Mouse (Mus musculus): ENCODE data around the gene Zdhhc8. TPM values are rescaled to one million over a fixed set of nuclear protein-coding genes. Genes with fewer than 3 reads are reported as not detected.

Gene Zdhhc8
- polyA plus RNA-seq, 1 experiment = 98.7 TPM

DNA sequence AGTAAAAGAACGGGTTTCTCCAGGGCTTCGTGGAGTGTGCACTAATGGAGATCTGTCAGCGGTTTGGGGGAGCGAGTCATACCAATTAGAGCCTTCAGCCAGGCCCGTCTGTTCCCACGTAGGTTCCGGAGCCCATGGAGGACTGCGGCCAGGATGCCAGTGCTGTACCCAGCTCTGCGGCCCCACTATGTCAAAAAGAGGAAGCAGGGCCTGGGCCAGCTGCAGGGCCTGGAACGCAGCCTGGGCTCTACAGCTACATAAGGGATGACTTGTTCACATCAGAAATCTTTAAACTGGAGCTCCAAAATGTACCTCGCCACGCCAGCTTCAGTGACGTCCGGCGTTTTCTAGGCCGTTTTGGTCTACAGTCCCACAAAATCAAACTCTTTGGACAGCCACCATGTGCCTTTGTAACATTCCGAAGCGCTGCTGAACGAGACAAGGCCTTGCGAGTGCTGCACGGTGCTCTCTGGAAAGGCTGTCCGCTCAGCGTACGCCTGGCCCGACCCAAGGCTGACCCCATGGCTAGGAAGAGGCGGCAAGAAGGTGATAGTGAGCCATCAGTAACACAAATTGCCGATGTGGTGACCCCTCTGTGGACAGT lies 14.5 kb upstream of the Zdhhc8 start:
- 1% methylated on average over 27 of the region's 27 CpGs for WGBS
- peaks cover 4% of the 10 kb centered on the region for H3K4me1 ChIP-seq (ENCODE audit: control insufficient read depth, insufficient read depth, low read length)
- TF ChIP-seq CTCF (IDR thresholded peaks at IDR 0.05; ENCODE audit: insufficient read depth, low read length) = no peak
- TF ChIP-seq POLR2A (IDR thresholded peaks at IDR 0.05; ENCODE audit: borderline replicate concordance, extremely low read depth, low read depth, low read length) = no peak
- H3K4me3 ChIP-seq (replicated peaks; ENCODE audit: extremely low read depth, low read depth, low read length) = peak overlapping the region; percentile 97
- DNase-seq = peak; percentile 37

DNA sequence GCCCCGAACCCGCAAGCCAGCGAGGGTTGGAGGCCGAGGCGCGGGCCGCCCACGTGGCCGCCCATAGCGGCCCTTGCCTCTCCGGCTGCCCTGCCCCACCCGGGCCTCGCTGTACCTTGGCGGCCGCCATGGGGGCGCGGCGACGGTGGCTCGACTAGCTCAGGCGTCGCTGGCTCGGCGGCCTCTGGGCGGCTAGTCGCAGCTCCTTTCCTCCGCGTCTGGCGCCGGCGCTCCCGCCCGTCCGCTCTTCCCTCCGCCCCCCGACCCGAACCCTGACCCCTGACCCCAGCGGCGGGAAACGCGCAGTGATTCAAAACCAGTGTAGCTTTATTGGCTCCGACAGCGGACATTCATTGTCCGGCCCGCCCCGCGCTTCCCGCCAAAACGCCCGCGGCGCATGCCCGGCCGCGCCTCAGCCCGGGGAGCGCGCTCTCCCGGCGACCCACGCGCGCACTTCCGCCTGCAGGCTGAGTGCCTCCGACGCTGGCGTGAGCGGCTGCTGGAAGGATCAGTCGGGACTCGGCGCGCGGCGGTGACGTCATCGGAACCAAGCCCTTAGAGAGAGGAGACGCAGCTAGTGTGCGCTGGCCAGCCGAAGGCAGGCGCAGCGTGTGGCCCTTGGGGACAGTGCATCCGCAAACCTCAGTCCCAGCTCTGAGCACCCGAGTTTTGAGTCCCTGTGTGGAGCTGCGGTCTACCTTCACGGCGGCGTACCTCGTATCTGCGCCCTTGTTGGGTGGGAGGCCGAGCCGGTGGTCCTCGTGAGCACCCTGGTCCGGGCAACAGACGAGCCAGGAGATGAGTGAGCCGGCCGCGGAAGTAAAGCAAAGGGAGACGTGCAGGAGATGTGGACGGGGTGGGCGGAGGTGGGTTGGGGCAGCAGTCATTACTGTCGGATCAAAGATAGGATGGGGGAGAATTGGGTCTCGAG lies 13.8 kb upstream of the Zdhhc8 start, which contains the start of the genes Trmt2a and Ranbp1:
TSS of gene Trmt2a (plus strand) at position 247 of the 931 bp plus-strand sequence.
TSS of gene Ranbp1 (minus strand) at position 300 of the 931 bp plus-strand sequence.
- TF ChIP-seq CTCF (IDR thresholded peaks at IDR 0.05; ENCODE audit: insufficient read depth, low read length) (no peak), POLR2A (IDR thresholded peaks at IDR 0.05; ENCODE audit: borderline replicate concordance, extremely low read depth, low read depth, low read length) (peak; percentile 96)
- peaks cover 4% of the 10 kb centered on the region for H3K4me1 ChIP-seq (ENCODE audit: control insufficient read depth, insufficient read depth, low read length)
- peak within 1 kb of the TSS; percentile 97 for H3K4me3 ChIP-seq (replicated peaks; ENCODE audit: extremely low read depth, low read depth, low read length)
- under 1% methylated on average over 96 of the region's 102 CpGs for WGBS
- peak; percentile 98 for DNase-seq

DNA sequence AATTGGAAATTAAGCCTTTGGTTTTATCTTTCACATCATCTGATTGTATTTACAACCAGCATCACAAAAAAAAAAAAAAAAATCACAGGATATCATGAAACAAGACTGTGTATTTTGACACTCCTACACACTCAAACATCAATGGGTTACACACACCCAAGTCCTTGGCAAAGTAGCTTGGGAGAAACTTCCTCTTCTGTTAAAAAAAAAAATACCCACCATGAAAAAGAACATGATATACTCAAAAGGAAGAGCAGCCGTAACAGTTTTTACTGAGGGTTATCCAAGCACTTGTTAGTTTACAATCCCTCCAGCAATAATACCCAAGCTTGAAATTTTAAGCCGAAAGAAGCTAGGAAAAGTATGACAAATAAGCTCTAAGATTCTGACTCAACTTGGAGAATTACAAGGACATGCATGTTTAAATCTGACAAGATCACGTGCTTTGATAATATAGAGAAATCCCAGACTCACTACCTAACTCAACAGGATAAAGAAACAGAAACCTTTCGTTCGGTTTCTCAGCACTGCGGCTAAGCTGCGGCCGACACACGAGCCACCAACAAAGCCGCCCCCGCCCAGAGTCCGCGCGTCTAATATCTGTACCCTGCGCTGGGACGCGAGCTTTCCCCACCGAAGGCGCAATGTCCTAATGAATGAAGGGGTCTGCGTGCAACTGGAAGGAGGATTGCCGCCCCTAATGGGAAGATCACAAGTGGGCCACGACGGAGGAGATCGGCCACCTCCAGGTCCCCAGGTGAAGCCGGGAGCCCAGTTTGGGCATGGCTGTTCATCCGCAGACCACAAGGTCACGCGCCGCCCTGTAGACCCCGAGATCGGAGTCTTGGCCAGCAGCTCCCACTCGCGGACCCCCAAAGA lies 12.8 kb upstream of the Zdhhc8 start:
- Histone ChIP-seq H3K4me1 (ENCODE audit: control insufficient read depth, insufficient read depth, low read length) (peaks cover 4% of the 10 kb centered on the region), H3K4me3 (replicated peaks; ENCODE audit: extremely low read depth, low read depth, low read length) (peak overlapping the region; percentile 73)
- no peak for TF ChIP-seq POLR2A (IDR thresholded peaks at IDR 0.05; ENCODE audit: borderline replicate concordance, extremely low read depth, low read depth, low read length)
- TF ChIP-seq CTCF (IDR thresholded peaks at IDR 0.05; ENCODE audit: insufficient read depth, low read length) = no peak
- WGBS = under 1% methylated on average over 33 of the region's 33 CpGs
- no peak for DNase-seq

DNA sequence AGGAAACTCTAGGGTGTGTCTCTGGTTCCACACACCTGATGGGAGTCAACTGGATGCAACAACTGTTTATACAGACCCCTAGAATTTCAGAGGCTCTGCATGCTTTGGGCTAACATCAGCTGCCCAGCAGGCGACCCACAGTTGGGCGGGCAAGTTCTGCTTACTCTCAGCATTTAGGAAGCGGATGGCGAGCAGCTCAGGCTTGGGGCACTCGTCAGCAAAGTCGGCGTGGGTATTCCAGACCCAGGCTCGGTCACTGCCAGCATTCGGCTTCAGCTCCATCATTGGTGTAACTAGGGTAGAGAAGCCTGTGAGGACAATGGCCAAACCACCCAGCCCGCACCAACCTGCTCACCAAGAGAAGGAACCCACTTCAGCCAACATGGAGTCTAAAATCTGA lies 6.6 kb upstream of the Zdhhc8 start:
- TF ChIP-seq POLR2A (IDR thresholded peaks at IDR 0.05; ENCODE audit: borderline replicate concordance, extremely low read depth, low read depth, low read length) = no peak
- no peak for TF ChIP-seq CTCF (IDR thresholded peaks at IDR 0.05; ENCODE audit: insufficient read depth, low read length)
- 95% methylated on average over 10 of the region's 10 CpGs for WGBS
- DNase-seq = no peak
- Histone ChIP-seq H3K4me1 (ENCODE audit: control insufficient read depth, insufficient read depth, low read length) (no peaks in the 10 kb centered on the region), H3K4me3 (replicated peaks; ENCODE audit: extremely low read depth, low read depth, low read length) (no peak overlapping the region)

DNA sequence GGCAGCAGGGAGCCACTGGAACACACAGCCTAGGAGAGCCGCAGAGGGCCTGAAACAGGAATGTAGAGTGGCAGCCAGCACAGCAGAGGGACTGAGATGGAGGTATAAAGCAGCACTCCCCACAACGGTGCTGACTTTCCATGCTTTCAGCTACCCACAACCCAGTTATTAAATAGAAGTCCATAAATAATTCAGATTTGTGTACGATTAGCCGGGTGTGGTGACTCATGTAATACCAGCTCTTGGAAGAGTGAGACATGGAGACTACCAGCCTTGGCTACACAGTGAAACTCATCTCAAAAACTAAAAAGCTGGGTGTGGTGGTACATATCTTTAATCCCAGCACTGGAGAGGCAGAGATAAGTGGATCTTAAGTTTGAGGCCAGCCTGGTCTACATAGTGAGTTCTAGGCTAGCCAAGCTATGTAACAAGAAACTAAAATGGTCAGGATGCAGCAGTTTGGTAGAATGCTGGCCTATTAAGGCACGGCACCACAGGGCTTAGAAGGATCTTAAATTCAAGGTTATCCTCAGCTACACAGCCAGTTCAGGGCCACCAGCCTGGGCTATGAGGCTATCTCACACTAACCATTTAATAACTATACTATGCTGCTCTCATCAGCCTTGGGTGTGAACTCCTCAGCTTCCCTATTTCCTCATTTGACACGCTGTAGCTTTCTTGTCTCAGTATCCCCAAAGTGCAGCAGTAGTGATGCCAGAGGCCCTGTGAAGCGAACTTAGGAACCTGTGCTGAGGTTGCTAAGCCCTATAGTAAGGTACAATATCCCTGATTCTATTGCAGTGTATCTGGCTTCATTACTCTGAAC lies 2.0 kb upstream of the Zdhhc8 start:
- DNase-seq = no peak
- WGBS = 67% methylated on average over 7 of the region's 7 CpGs
- no peak for TF ChIP-seq CTCF (IDR thresholded peaks at IDR 0.05; ENCODE audit: insufficient read depth, low read length)
- TF ChIP-seq POLR2A (IDR thresholded peaks at IDR 0.05; ENCODE audit: borderline replicate concordance, extremely low read depth, low read depth, low read length) = no peak
- no peak overlapping the region for H3K4me3 ChIP-seq (replicated peaks; ENCODE audit: extremely low read depth, low read depth, low read length)
- peaks cover 12% of the 10 kb centered on the region for H3K4me1 ChIP-seq (ENCODE audit: control insufficient read depth, insufficient read depth, low read length)

DNA sequence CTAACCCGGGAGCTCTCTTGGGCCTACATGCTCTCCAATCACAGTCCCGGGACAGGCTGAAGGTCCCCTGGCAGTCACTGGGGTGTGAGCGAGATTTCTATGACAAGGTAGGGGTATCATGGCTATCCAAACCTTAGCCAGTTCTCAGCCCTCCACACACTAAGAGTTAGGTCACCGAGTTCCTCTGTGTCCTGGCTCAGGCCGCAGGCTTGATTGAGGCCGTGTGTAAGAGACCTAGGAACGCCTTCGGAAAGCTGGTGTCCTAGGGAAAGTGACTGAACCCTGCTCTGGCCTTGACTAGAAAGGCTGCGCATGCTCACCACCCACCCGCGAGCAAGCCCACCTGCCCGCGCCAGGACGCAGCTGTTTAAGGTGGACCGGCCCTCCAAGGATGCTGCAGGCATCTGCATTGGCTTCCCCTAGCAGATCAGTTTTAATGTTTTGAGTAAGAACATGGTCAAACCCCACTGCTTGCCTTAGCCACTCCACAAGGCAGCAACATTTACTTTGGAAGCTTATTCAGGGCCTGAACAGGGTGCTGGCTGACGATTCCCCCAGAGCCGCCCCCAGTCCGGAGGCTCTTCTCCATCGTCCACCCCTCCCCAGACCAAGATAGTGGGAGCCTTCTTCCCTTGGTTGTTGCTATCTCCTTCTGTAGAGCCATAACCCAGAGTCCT lies 591 bp upstream of the Zdhhc8 start:
- DNase-seq = peak; percentile 73
- TF ChIP-seq POLR2A (IDR thresholded peaks at IDR 0.05; ENCODE audit: borderline replicate concordance, extremely low read depth, low read depth, low read length) (peak; percentile 20; the same call in 1 of the 2 replicates), CTCF (IDR thresholded peaks at IDR 0.05; ENCODE audit: insufficient read depth, low read length) (no peak)
- Histone ChIP-seq H3K4me3 (replicated peaks; ENCODE audit: extremely low read depth, low read depth, low read length) (peak overlapping the region; percentile 88), H3K4me1 (ENCODE audit: control insufficient read depth, insufficient read depth, low read length) (peaks cover 12% of the 10 kb centered on the region)
- WGBS = 4% methylated on average over 19 of the region's 19 CpGs

DNA sequence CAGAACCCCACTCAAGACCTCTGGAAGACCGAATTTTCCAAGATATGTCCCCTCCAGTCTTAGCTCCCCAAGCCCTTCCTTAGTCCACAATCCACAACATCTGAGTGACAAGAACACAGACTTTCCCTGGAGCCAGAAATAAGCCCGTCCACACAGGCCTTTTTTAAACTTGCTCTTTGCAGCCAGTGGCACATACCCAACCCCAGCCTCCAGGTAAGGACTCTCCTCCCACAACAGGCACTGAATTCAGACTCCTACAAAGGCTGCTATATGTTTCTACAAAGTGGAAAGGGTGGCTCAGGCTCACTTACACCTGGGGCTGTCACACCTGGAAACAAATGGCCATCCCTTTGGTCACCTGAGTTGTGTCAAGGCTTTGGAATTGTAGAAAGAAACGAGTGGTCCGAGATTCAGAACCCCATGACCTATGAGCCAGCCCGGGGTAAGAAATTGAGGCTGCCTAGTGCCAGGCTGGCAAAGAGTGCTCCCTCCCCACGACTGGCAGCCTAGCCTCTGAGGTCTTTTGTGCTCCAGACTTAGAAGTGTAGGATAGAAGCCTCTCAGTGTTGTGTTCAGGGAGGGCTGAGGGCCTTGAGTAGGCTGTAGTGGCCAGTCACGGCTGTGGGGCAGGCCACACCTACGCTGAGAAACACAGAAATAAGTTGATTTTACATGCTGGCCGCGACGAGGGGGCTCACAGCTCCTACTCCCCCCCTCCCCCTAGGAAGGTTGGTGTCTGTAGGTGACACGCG lies 841 bp downstream of the Zdhhc8 start:
- DNase-seq = peak; percentile 25
- TF ChIP-seq CTCF (IDR thresholded peaks at IDR 0.05; ENCODE audit: insufficient read depth, low read length) = no peak
- TF ChIP-seq POLR2A (IDR thresholded peaks at IDR 0.05; ENCODE audit: borderline replicate concordance, extremely low read depth, low read depth, low read length) = no peak
- 9% methylated on average over 13 of the region's 13 CpGs for WGBS
- H3K4me1 ChIP-seq (ENCODE audit: control insufficient read depth, insufficient read depth, low read length) = peaks cover 16% of the 10 kb centered on the region
- H3K4me3 ChIP-seq (replicated peaks; ENCODE audit: extremely low read depth, low read depth, low read length) = peak overlapping the region; percentile 88

All from lung, adult 2 months (tissue).